Mouse (Mus musculus) bone marrow macrophage, adult 2 months (primary cell): ENCODE measurements around the gene Zdhhc17.

ENCODE experiments used
- CTCF ChIP-seq: IDR thresholded peaks from 2 replicates; pipeline ENCODE4 v1.5.1; 2012; ENCODE audit warnings: low read depth, mild to moderate bottlenecking, low read length, moderate library complexity
- POLR2A ChIP-seq: IDR thresholded peaks from 2 replicates; pipeline ENCODE4 v1.6.1; 2012; ENCODE audit warnings: mild to moderate bottlenecking, low read depth, low read length, borderline replicate concordance

GRCm38 (mm10) chr10:110927491-110927890 lies 82.4 kb downstream of the Zdhhc17 start:
- no peak for TF ChIP-seq CTCF
- TF ChIP-seq POLR2A, result no peak
